16 mouse cellular contexts compared by ENCODE assay signal in genomic region chr6:38912121-38912660, GRCm38 (mm10). TPM values are rescaled to one million over a fixed set of nuclear protein-coding genes. Genes with fewer than 3 reads are reported as not detected.
DNase-seq lines count a peak whose midpoint lies in the region; ATAC-seq and TF ChIP-seq lines count a peak whose summit lies in the region.
"Had no signal": no experiment of that assay in that cellular context is flagged by ENCODE, and none has a peak within 500 bp of the region (broad histone marks: within the 10 kb centered on the region; RNA-seq: fewer than 3 reads in every experiment).

No protein-coding gene starts in this region.

- H3K36me3 ChIP-seq in liver, embryonic 11.5 days (ENCODE audit: control insufficient read depth, insufficient read depth, low read length) = no peaks in the 10 kb centered on the region
- H3K36me3 ChIP-seq in lung, postnatal 0 days (ENCODE audit: insufficient read depth, low read length) = no peaks in the 10 kb centered on the region
- no peaks in the 10 kb centered on the region for H3K36me3 ChIP-seq in midbrain, embryonic 16.5 days (ENCODE audit: control insufficient read depth, insufficient read depth, low read length)
- H3K36me3 ChIP-seq: embryonic facial prominence, embryonic 10.5 days; limb, embryonic 13.5 days had no signal

- H3K9ac ChIP-seq in liver, embryonic 11.5 days (ENCODE audit: low read depth, low read length) = peak overlapping the region; percentile 11; the same call in 1 of the 2 replicates
- no peak overlapping the region for H3K9ac ChIP-seq in lung, postnatal 0 days (replicated peaks; ENCODE audit: low read depth)
- no peak overlapping the region for H3K9ac ChIP-seq in midbrain, embryonic 16.5 days (ENCODE audit: low read depth, low read length)
- H3K9ac ChIP-seq: limb, embryonic 13.5 days had no signal

- no peak overlapping the region for H3K4me3 ChIP-seq in lung, adult 2 months (replicated peaks; ENCODE audit: extremely low read depth, low read depth, low read length)
- H3K4me3 ChIP-seq in bone marrow, adult 2 months (replicated peaks; ENCODE audit: control insufficient read depth, low read depth, low read length) = no peak overlapping the region
- H3K4me3 ChIP-seq in liver, embryonic 11.5 days (ENCODE audit: low read depth, low read length) = no peak overlapping the region
- H3K4me3 ChIP-seq in lung, postnatal 0 days (ENCODE audit: low read depth, low read length) = no peak overlapping the region
- no peak overlapping the region for H3K4me3 ChIP-seq in midbrain, embryonic 16.5 days (ENCODE audit: low read depth, low read length)
- H3K4me3 ChIP-seq: embryonic facial prominence, embryonic 10.5 days; limb, embryonic 13.5 days; myocyte had no signal

- no peaks in the 10 kb centered on the region for H3K9me3 ChIP-seq in liver, embryonic 11.5 days (ENCODE audit: control insufficient read depth, low read length)
- H3K9me3 ChIP-seq in lung, postnatal 0 days (ENCODE audit: low read length) = no peaks in the 10 kb centered on the region
- H3K9me3 ChIP-seq in midbrain, embryonic 16.5 days (replicated peaks; ENCODE audit: control insufficient read depth, low read length, poor library complexity, severe bottlenecking) = no peaks in the 10 kb centered on the region
- H3K9me3 ChIP-seq: embryonic facial prominence, embryonic 10.5 days; limb, embryonic 13.5 days had no signal

- H3K4me1 ChIP-seq in lung, adult 2 months (ENCODE audit: control insufficient read depth, insufficient read depth, low read length) = 0 out of 2 replicates have a peak, but pooled peaks cover 9% of the 10 kb centered on the region
- peaks cover 3% of the 10 kb centered on the region; the same call in 1 of the 2 replicates for H3K4me1 ChIP-seq in bone marrow, adult 2 months (ENCODE audit: control insufficient read depth, insufficient read depth, low read length)
- peaks cover 59% of the 10 kb centered on the region for H3K4me1 ChIP-seq in liver, embryonic 11.5 days (replicated peaks; ENCODE audit: control insufficient read depth, insufficient read depth, low read length)
- peaks cover 3% of the 10 kb centered on the region for H3K4me1 ChIP-seq in lung, postnatal 0 days (ENCODE audit: insufficient read depth, low read depth, low read length)
- H3K4me1 ChIP-seq in midbrain, embryonic 16.5 days (ENCODE audit: control insufficient read depth, insufficient read depth, low read length) = peaks cover 13% of the 10 kb centered on the region

- peak; percentile 20 for ATAC-seq in liver, embryonic 11.5 days (replicated peaks; ENCODE audit: low FRiP score)
- ATAC-seq in lung, postnatal 0 days = 0 out of 2 replicates have a peak, but pooled peaks have one; percentile 13
- ATAC-seq in midbrain, embryonic 16.5 days = no peak

- no peak for TF ChIP-seq CTCF in lung, adult 2 months (IDR thresholded peaks at IDR 0.05; ENCODE audit: insufficient read depth, low read length)
- TF ChIP-seq CTCF in bone marrow, adult 2 months (IDR thresholded peaks at IDR 0.05; ENCODE audit: control insufficient read depth, insufficient read depth, low read length) = no peak
- TF ChIP-seq CTCF in lung, postnatal 0 days (IDR thresholded peaks at IDR 0.05) = no peak

- TF ChIP-seq EP300 in lung, postnatal 0 days (IDR thresholded peaks at IDR 0.05) = no peak

- peak; percentile 33 for DNase-seq in lung, adult 2 months
- no peak for DNase-seq in lung, postnatal 4 days
- DNase-seq in liver, embryonic 11.5 days (ENCODE audit: low spot score) = no peak
- DNase-seq in lung, postnatal 0 days (ENCODE audit: low spot score) = peak; percentile 41
- no peak for DNase-seq in gastrocnemius, postnatal 4 days (ENCODE audit: low spot score in 2 of 2)
- DNase-seq: B cell, adult 2 months; cerebellum, adult 8-10 months; kidney, adult 18-20 months; midbrain, embryonic 14.5 days; right cerebral cortex, postnatal 25 days had no signal

- TF ChIP-seq POLR2A in lung, adult 2 months (IDR thresholded peaks at IDR 0.05; ENCODE audit: borderline replicate concordance, extremely low read depth, low read depth, low read length) = no peak
- no peak for TF ChIP-seq POLR2A in bone marrow, adult 2 months (IDR thresholded peaks at IDR 0.05; ENCODE audit: borderline replicate concordance, control insufficient read depth, low read depth, low read length)

- H3K4me2 ChIP-seq in liver, embryonic 11.5 days = no peak overlapping the region
- H3K4me2 ChIP-seq in lung, postnatal 0 days (replicated peaks; ENCODE audit: low read depth, low read length) = no peak overlapping the region
- no peak overlapping the region for H3K4me2 ChIP-seq in midbrain, embryonic 16.5 days (ENCODE audit: low read length)
- H3K4me2 ChIP-seq: limb, embryonic 13.5 days had no signal

- H3K27me3 ChIP-seq in liver, embryonic 11.5 days (replicated peaks; ENCODE audit: control insufficient read depth, insufficient read depth, low read length) = 0 out of 2 replicates have a peak, but pooled peaks cover 2% of the 10 kb centered on the region
- no peaks in the 10 kb centered on the region for H3K27me3 ChIP-seq in lung, postnatal 0 days (replicated peaks; ENCODE audit: insufficient read depth, low read length)
- no peaks in the 10 kb centered on the region for H3K27me3 ChIP-seq in midbrain, embryonic 16.5 days (ENCODE audit: control insufficient read depth, insufficient read depth, low read depth, low read length)
- H3K27me3 ChIP-seq: limb, embryonic 13.5 days had no signal

- H3K27ac ChIP-seq in bone marrow, adult 2 months (ENCODE audit: control insufficient read depth, insufficient read depth, low read depth, low read length, poor library complexity) = peak overlapping the region; percentile 50
- peak overlapping the region; percentile 85 for H3K27ac ChIP-seq in liver, embryonic 11.5 days (ENCODE audit: low read depth, low read length)
- peak overlapping the region; percentile 38; the same call in 1 of the 2 replicates for H3K27ac ChIP-seq in lung, postnatal 0 days (ENCODE audit: low read length)
- H3K27ac ChIP-seq in midbrain, embryonic 16.5 days (ENCODE audit: low read length) = no peak overlapping the region
- H3K27ac ChIP-seq: embryonic facial prominence, embryonic 10.5 days; kidney, postnatal 0 days; limb, embryonic 13.5 days had no signal

RNA-seq across cellular contexts. Expression of gene Hipk2, which starts 36.2 kb away (rescaled TPM):
- polyA plus RNA-seq in lung, adult 2 months (2012; rRNA removed) = 54.8 and 56.1 TPM in 2 replicates
- 23.4 and 39.5 TPM in 2 replicates for polyA plus RNA-seq in bone marrow, adult 2 months (2011; ENCODE audit: insufficient read depth, insufficient read length, low replicate concordance, missing spikeins)
- 21.4 and 27.4 TPM in 2 replicates for polyA plus RNA-seq in liver, embryonic 11.5 days (2014; fragmentation: Nextera tagmentation; extraction: Ambion mirVana)
- 18.4 and 23.0 TPM in 2 replicates for polyA plus RNA-seq in lung, postnatal 0 days (2015; fragmentation: Nextera tagmentation; extraction: Ambion mirVana)
- polyA plus RNA-seq in midbrain, embryonic 16.5 days (2015; fragmentation: Nextera tagmentation; extraction: Ambion mirVana) = 32.7 and 36.1 TPM in 2 replicates
- 10 to 100 TPM; 37.0 to 37.7 TPM for total RNA-seq in gastrocnemius, postnatal 4 days (2021)

RNA-seq across cellular contexts. Expression of gene Tbxas1, which starts 37.0 kb away (rescaled TPM):
- 7.3 and 9.1 TPM in 2 replicates for polyA plus RNA-seq in lung, adult 2 months (2012; rRNA removed)
- 25.1 and 59.7 TPM in 2 replicates for polyA plus RNA-seq in bone marrow, adult 2 months (2011; ENCODE audit: insufficient read depth, insufficient read length, low replicate concordance, missing spikeins)
- polyA plus RNA-seq in liver, embryonic 11.5 days (2014; fragmentation: Nextera tagmentation; extraction: Ambion mirVana) = 11.5 and 12.0 TPM in 2 replicates
- 5.3 and 5.5 TPM in 2 replicates for polyA plus RNA-seq in lung, postnatal 0 days (2015; fragmentation: Nextera tagmentation; extraction: Ambion mirVana)
- polyA plus RNA-seq in midbrain, embryonic 16.5 days (2015; fragmentation: Nextera tagmentation; extraction: Ambion mirVana) = 1.8 TPM in 2 replicates
- total RNA-seq in gastrocnemius, postnatal 4 days (2021) = 1 to 10 TPM; 2.4 to 3.3 TPM
- polyA plus RNA-seq: myocyte had no signal

Comparison
In these comparisons a context has a peak if more than half of its experiments do, and no peak if none do; other contexts are left out.
1. DNase-seq: peak in lung, adult 2 months (single experiment) and lung, postnatal 0 days (single experiment); none in lung, postnatal 4 days (0 of 2), liver, embryonic 11.5 days (single experiment) and gastrocnemius, postnatal 4 days (0 of 2).